Mouse (Mus musculus) midbrain, embryonic 10.5 days (tissue): ENCODE results near the gene Zfp637. TPM values are rescaled to one million over a fixed set of nuclear protein-coding genes. Genes with fewer than 3 reads are reported as not detected.

Experiments
- DNase-seq: peaks from one replicate; pipeline ENCODE4 v3.0.0-alpha.2; 2017; ENCODE audit warnings: low spot score
- H3K27ac ChIP-seq: fragments of 300-500 bp; sonication (generic); replicated peaks from 2 replicates; pipeline ENCODE4 v1.5.1; 2016; ENCODE audit warnings: mild to moderate bottlenecking
- H3K27me3 ChIP-seq: fragments of 300-500 bp; sonication (generic); 2 replicates; pipeline ENCODE4 v1.6.1; 2016; ENCODE audit warnings: low read depth, mild to moderate bottlenecking; ENCODE audit not compliant: poor library complexity, severe bottlenecking
- H3K36me3 ChIP-seq: fragments of 300-500 bp; sonication (generic); 2 replicates; pipeline ENCODE4 v1.6.1; 2016; ENCODE audit warnings: mild to moderate bottlenecking, moderate library complexity
- H3K4me1 ChIP-seq: fragments of 300-500 bp; sonication (generic); 2 replicates; pipeline ENCODE4 v1.6.1; 2016
- H3K4me3 ChIP-seq: fragments of 300-500 bp; sonication (generic); 2 replicates; pipeline ENCODE4 v1.5.1; 2016; ENCODE audit warnings: mild to moderate bottlenecking, moderate library complexity
- H3K9me3 ChIP-seq: fragments of 300-500 bp; sonication (generic); replicated peaks from 2 replicates; pipeline ENCODE4 v1.6.1; 2016; ENCODE audit warnings: mild to moderate bottlenecking
- WGBS: fragments of 180-500 bp; shearing (Covaris S2); methylation state at CpG from one replicate; pipeline ENCODE4 v1.1.7; 2016; 5-methylcytosine and 5-hydroxymethylcytosine counted together
- polyA plus RNA-seq: library from polyadenylated mRNA; unstranded; fragments of >200 nt; fragmentation: Nextera tagmentation; extraction: Ambion mirVana; gene quantifications from 2 replicates; pipeline ENCODE4 v1.2.1, GENCODE M21; 2016

Zfp637 gene
- polyA plus RNA-seq: 89.5 and 102 TPM in 2 replicates

DNA sequence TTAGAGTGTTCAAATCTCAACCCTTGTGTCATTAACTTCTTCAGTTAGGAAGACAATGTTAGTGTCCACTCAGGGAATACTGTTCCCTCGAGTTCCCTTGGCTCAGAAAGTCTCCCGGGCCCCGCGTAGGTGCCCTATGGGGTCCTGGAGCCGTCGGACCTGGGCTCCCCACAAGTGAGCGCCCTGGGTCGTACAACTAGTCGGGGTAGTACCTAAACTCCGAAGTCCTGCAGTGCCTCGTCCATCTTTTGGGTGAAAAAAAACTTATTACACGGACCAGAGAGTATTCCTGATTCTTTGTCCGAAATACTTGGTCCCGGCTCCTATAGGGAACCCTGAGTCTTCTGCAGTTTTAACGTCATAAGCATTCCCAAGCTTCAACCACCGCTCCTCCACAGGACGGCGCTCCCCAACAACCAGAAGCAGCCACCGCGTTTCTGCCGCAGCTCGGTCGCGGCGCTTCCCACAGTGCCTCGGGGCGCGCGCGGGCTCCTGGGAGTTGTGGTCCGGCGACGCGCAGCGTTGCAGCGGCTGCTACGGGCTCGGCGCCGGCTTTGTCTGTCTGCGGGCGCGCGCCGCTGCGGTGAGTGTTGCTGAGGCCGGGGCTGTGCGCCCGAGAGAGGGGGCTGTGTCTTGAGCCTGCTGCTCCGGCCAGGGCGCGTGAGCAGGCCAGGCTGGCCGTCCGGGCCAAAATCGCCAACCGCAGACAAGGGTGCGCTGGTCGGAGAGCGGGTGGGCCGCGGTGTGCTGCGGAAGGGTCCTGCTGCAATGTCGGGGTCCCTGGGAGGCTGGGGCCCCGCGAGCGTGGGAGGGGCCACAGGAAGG lies at the start of gene Zfp637:
Gene Zfp637, plus strand, starts transcription at position 495 of the 825 bp plus-strand sequence.
- no peaks in the 10 kb centered on the region for H3K9me3 ChIP-seq
- peaks cover 11% of the 10 kb centered on the region for H3K4me1 ChIP-seq
- H3K27ac ChIP-seq: peak within 1 kb of the TSS; percentile 95
- H3K27me3 ChIP-seq: no peaks in the 10 kb centered on the region
- WGBS: under 1% methylated on average over 66 of the region's 66 CpGs
- DNase-seq: peak; percentile 94
- peaks cover 28% of the 10 kb centered on the region for H3K36me3 ChIP-seq
- peak within 1 kb of the TSS; percentile 75 for H3K4me3 ChIP-seq

- no peak for DNase-seq
- Histone ChIP-seq H3K36me3 (no peaks in the 10 kb centered on the region), H3K4me1 (peaks cover 5% of the 10 kb centered on the region), H3K4me3 (no peak overlapping the region), H3K27me3 (no peaks in the 10 kb centered on the region), H3K9me3 (no peaks in the 10 kb centered on the region), H3K27ac (no peak overlapping the region)
- 94% methylated on average over 3 of the region's 3 CpGs for WGBS
Measured at GRCm38 (mm10) chr6:117795251-117795650, 45.7 kb upstream of the Zfp637 start.

- H3K9me3 ChIP-seq: no peaks in the 10 kb centered on the region
- DNase-seq: no peak
- peaks cover 23% of the 10 kb centered on the region for H3K4me1 ChIP-seq
- H3K27me3 ChIP-seq: peaks cover 4% of the 10 kb centered on the region; the same call in 1 of the 2 replicates
- H3K36me3 ChIP-seq: no peaks in the 10 kb centered on the region
- H3K4me3 ChIP-seq: no peak overlapping the region
- WGBS: 77% methylated on average over 7 of the region's 7 CpGs
- H3K27ac ChIP-seq: no peak overlapping the region
Measured at GRCm38 (mm10) chr6:117800824-117801223, 40.2 kb upstream of the Zfp637 start.

DNA sequence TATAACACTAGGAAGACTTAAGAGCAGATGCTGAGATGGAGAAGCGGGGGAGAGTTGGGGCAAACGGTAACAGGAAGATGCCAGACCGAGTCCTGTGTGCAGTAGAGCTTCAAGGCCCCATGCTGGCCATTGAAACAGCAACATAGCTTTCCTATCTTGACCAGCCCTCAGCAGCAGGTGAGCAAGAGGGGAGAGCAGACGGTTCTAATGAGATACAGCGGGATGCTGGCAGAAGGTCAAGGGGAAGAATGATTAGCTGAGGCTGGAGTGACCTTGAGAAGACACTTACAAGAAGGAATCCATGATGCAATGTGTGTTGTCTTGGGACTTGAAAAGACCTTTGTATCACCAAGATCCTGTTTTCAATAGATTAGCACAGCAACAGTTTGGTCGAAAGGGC lies 39.2 kb upstream of the Zfp637 start:
- H3K9me3 ChIP-seq: no peaks in the 10 kb centered on the region
- 84% methylated on average over 6 of the region's 6 CpGs for WGBS
- no peaks in the 10 kb centered on the region for H3K36me3 ChIP-seq
- no peak for DNase-seq
- H3K4me1 ChIP-seq: peaks cover 23% of the 10 kb centered on the region
- peaks cover 4% of the 10 kb centered on the region; the same call in 1 of the 2 replicates for H3K27me3 ChIP-seq
- H3K4me3 ChIP-seq: no peak overlapping the region
- H3K27ac ChIP-seq: no peak overlapping the region

- H3K27me3 ChIP-seq: peaks cover 17% of the 10 kb centered on the region; the same call in 1 of the 2 replicates
- no peaks in the 10 kb centered on the region for H3K9me3 ChIP-seq
- peaks cover 8% of the 10 kb centered on the region; the same call in 1 of the 2 replicates for H3K4me1 ChIP-seq
- no peak for DNase-seq
- 91% methylated on average over 1 of the region's 1 CpGs for WGBS
- no peaks in the 10 kb centered on the region for H3K36me3 ChIP-seq
- no peak overlapping the region for H3K4me3 ChIP-seq
- H3K27ac ChIP-seq: no peak overlapping the region
Measured at GRCm38 (mm10) chr6:117807756-117808155, 33.2 kb upstream of the Zfp637 start.

- peaks cover 19% of the 10 kb centered on the region; the same call in 1 of the 2 replicates for H3K27me3 ChIP-seq
- 93% methylated on average over 6 of the region's 6 CpGs for WGBS
Measured at GRCm38 (mm10) chr6:117809816-117810215, 31.2 kb upstream of the Zfp637 start.

GRCm38 (mm10) chr6:117810717-117811116 lies 30.3 kb upstream of the Zfp637 start:
- WGBS: 80% methylated on average over 4 of the region's 4 CpGs
- no peaks in the 10 kb centered on the region for H3K36me3 ChIP-seq
- H3K9me3 ChIP-seq: no peaks in the 10 kb centered on the region
- no peak for DNase-seq
- no peaks in the 10 kb centered on the region for H3K4me1 ChIP-seq
- H3K27me3 ChIP-seq: peaks cover 27% of the 10 kb centered on the region
- H3K27ac ChIP-seq: no peak overlapping the region
- no peak overlapping the region for H3K4me3 ChIP-seq

More at GRCm38 (mm10) chr6:117809816-117810215, 31.2 kb upstream of the Zfp637 start:
- no peaks in the 10 kb centered on the region for H3K36me3 ChIP-seq
- no peak overlapping the region for H3K27ac ChIP-seq
- no peak overlapping the region for H3K4me3 ChIP-seq
- no peaks in the 10 kb centered on the region for H3K9me3 ChIP-seq
- no peak for DNase-seq
- H3K4me1 ChIP-seq: no peaks in the 10 kb centered on the region

GRCm38 (mm10) chr6:117811256-117811655 lies 29.7 kb upstream of the Zfp637 start:
- 82% methylated on average over 5 of the region's 5 CpGs for WGBS
- Histone ChIP-seq H3K36me3 (no peaks in the 10 kb centered on the region), H3K4me3 (no peak overlapping the region), H3K27ac (no peak overlapping the region), H3K27me3 (peaks cover 32% of the 10 kb centered on the region), H3K9me3 (no peaks in the 10 kb centered on the region), H3K4me1 (no peaks in the 10 kb centered on the region)
- no peak for DNase-seq

GRCm38 (mm10) chr6:117814681-117815080 lies 26.3 kb upstream of the Zfp637 start:
- Histone ChIP-seq H3K27me3 (peaks cover 58% of the 10 kb centered on the region), H3K36me3 (no peaks in the 10 kb centered on the region), H3K27ac (no peak overlapping the region), H3K4me3 (no peak overlapping the region), H3K4me1 (peaks cover 3% of the 10 kb centered on the region), H3K9me3 (no peaks in the 10 kb centered on the region)
- no peak for DNase-seq

DNA sequence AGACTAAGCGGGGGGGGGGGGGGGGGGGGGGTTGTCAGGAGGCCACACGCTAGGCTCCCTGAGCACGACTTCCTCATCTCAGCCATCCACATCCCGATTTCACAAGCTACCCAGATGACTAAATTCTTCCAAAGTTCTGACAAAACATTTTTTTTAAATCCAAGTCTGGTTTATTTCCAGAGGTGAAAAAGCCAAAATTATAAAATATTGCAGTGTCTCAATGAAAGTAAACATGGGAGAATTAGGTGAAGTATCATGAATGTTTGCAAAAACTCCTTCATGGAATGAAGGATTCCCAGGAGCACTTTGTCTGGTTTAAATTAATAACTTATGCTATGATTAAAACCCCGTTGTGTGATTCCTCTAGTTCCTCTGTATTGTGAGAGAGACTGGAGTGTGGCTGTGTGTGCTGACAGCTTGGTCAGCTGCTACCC lies 23.9 kb upstream of the Zfp637 start:
- DNase-seq: no peak
- peaks cover 11% of the 10 kb centered on the region for H3K4me1 ChIP-seq
- 80% methylated on average over 5 of the region's 5 CpGs for WGBS

GRCm38 (mm10) chr6:117820327-117820726 lies 20.7 kb upstream of the Zfp637 start:
- Histone ChIP-seq H3K4me1 (peaks cover 11% of the 10 kb centered on the region), H3K36me3 (no peaks in the 10 kb centered on the region), H3K27ac (no peak overlapping the region), H3K27me3 (peaks cover 88% of the 10 kb centered on the region), H3K9me3 (no peaks in the 10 kb centered on the region), H3K4me3 (no peak overlapping the region)
- 88% methylated on average over 14 of the region's 14 CpGs for WGBS
- no peak for DNase-seq

More for the DNA sequence above, 23.9 kb upstream of the Zfp637 start:
- Histone ChIP-seq H3K27me3 (peaks cover 69% of the 10 kb centered on the region), H3K4me3 (no peak overlapping the region), H3K27ac (no peak overlapping the region), H3K9me3 (no peaks in the 10 kb centered on the region), H3K36me3 (no peaks in the 10 kb centered on the region)

GRCm38 (mm10) chr6:117825369-117825768 lies 15.6 kb upstream of the Zfp637 start:
- 19% methylated on average over 4 of the region's 4 CpGs for WGBS
- Histone ChIP-seq H3K27me3 (peaks cover 70% of the 10 kb centered on the region), H3K4me1 (peaks cover 2% of the 10 kb centered on the region; the same call in 1 of the 2 replicates), H3K4me3 (no peak overlapping the region), H3K36me3 (no peaks in the 10 kb centered on the region), H3K9me3 (no peaks in the 10 kb centered on the region), H3K27ac (no peak overlapping the region)
- DNase-seq: peak; percentile 68

- Histone ChIP-seq H3K9me3 (no peaks in the 10 kb centered on the region), H3K4me1 (no peaks in the 10 kb centered on the region), H3K27ac (no peak overlapping the region), H3K4me3 (no peak overlapping the region), H3K36me3 (no peaks in the 10 kb centered on the region), H3K27me3 (peaks cover 43% of the 10 kb centered on the region)
- 20% methylated on average over 9 of the region's 9 CpGs for WGBS
- DNase-seq: peak; percentile 77
Measured at GRCm38 (mm10) chr6:117828273-117828672, 12.7 kb upstream of the Zfp637 start.
